Mouse (Mus musculus) ES-E14 (cell line): ENCODE measurements around the gene Cyp26c1. TPM values are rescaled to one million over a fixed set of nuclear protein-coding genes. Genes with fewer than 3 reads are reported as not detected.

Experiments used
- DNase-seq: peaks from one replicate; pipeline ENCODE4 v3.0.0-alpha.2; 2013; ENCODE audit warnings: low read depth, low spot score
- H3K27ac ChIP-seq: 2 replicates; pipeline ENCODE4 v1.5.1; 2012; ENCODE audit warnings: low read depth, mild to moderate bottlenecking, low read length, moderate library complexity, mixed read lengths; ENCODE audit not compliant: poor library complexity, insufficient read depth, severe bottlenecking
- H3K36me3 ChIP-seq: 2 replicates; pipeline ENCODE4 v1.6.1; 2012; ENCODE audit warnings: mild to moderate bottlenecking, low read length, moderate library complexity, mixed read lengths; ENCODE audit not compliant: control insufficient read depth, poor library complexity, insufficient read depth, severe bottlenecking
- H3K4me1 ChIP-seq, 2 experiments: fragments of 150-350 bp in 1 of 2; sonication (generic) in 1 of 2; 2 replicates each; pipeline ENCODE4 v1.6.1; 2012; ENCODE audit warnings: low read length in 2 of 2, mild to moderate bottlenecking in 1 of 2, mixed read lengths in 1 of 2; ENCODE audit not compliant: control insufficient read depth in 2 of 2, insufficient read depth in 2 of 2, poor library complexity in 1 of 2
- H3K4me3 ChIP-seq, 2 experiments: fragments of 150-350 bp in 1 of 2; sonication (generic) in 1 of 2; 2 replicates each; pipeline ENCODE4 v1.5.1; 2012; ENCODE audit warnings: low read length in 2 of 2, low read depth in 1 of 2, mild to moderate bottlenecking in 1 of 2, mixed read lengths in 1 of 2; ENCODE audit not compliant: insufficient read depth in 1 of 2, poor library complexity in 1 of 2, severe bottlenecking in 1 of 2
- H3K9ac ChIP-seq: 2 replicates; pipeline ENCODE4 v1.6.1; 2012; ENCODE audit warnings: low read depth, mild to moderate bottlenecking, low read length, mixed read lengths; ENCODE audit not compliant: poor library complexity, insufficient read depth, severe bottlenecking
- H3K9me3 ChIP-seq: fragments of 150-350 bp; sonication (generic); 2 replicates; pipeline ENCODE4 v1.6.1; 2012; ENCODE audit warnings: low read depth, mild to moderate bottlenecking, low read length; ENCODE audit not compliant: control insufficient read depth, insufficient read depth
- CHD2 ChIP-seq: IDR thresholded peaks from 2 replicates; pipeline ENCODE4 v1.6.1; 2014; ENCODE audit warnings: mild to moderate bottlenecking, low read depth, low read length, inconsistent platforms
- HCFC1 ChIP-seq: IDR thresholded peaks from 2 replicates; pipeline ENCODE4 v1.6.1; 2012; ENCODE audit warnings: low read length, inconsistent platforms, borderline replicate concordance; ENCODE audit not compliant: insufficient read depth
- MAFK ChIP-seq: IDR thresholded peaks from 2 replicates; pipeline ENCODE4 v1.6.1; 2014; ENCODE audit warnings: mild to moderate bottlenecking, low read depth, low read length, inconsistent platforms; ENCODE audit not compliant: insufficient read depth
- ZC3H11A ChIP-seq: IDR thresholded peaks from 2 replicates; pipeline ENCODE4 v1.6.1; 2012; ENCODE audit warnings: low read depth, mild to moderate bottlenecking, inconsistent platforms, low read length, borderline replicate concordance
- ZNF384 ChIP-seq: IDR thresholded peaks from 2 replicates; pipeline ENCODE4 v1.6.1; 2012; ENCODE audit warnings: low read depth, low read length, inconsistent platforms
- in situ Hi-C, 2 experiments: fragments of 600-800 bp; cut with MboI; formaldehyde crosslinking; loops; one replicate each; pipeline ENCODE4 v1.15.1; 2025; ENCODE audit warnings: low sequenced_read_pairs in 2 of 2, inconsistent platforms in 1 of 2; ENCODE audit not compliant: unreplicated experiment in 2 of 2
- total RNA-seq: library from RNA; depleted of rRNA; stranded (reverse); fragments of 300-350 nt; gene quantifications from 2 replicates; pipeline ENCODE4 v1.2.3, GENCODE M21; 2012

Cyp26c1 gene
- total RNA-seq, 1 experiment = 0.31 TPM

DNA sequence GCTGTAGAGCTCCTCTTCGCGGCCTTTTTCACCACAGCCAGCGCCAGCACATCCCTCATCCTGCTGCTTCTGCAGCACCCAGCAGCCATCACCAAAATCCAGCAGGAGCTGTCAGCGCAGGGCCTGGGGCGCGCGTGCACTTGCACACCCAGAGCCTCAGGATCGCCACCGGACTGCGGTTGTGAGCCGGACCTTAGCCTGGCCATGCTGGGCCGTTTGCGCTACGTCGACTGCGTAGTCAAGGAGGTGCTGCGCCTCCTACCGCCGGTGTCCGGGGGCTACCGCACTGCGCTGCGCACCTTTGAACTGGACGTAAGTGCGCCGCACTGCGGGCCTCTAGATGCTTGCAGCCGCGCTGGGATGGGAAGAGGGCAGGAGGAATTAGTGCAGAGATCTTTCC is 5.3 kb downstream of the Cyp26c1 start:
- no peak for DNase-seq
- in situ Hi-C loops = no loop called here

DNA sequence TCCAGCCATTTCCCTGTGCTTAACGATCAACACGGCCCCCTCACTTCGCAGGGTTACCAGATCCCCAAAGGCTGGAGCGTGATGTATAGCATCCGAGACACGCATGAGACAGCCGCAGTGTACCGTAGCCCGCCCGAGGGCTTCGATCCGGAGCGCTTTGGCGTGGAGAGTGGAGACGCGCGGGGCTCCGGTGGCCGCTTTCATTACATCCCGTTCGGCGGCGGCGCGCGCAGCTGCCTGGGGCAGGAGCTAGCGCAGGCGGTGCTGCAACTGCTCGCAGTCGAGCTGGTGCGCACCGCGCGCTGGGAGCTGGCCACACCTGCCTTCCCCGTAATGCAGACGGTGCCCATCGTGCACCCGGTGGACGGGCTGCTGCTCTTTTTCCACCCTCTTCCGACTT is 7.5 kb downstream of the Cyp26c1 start:
- Histone ChIP-seq H3K27ac (no peak overlapping the region), H3K4me3 (peak overlapping the region; percentile 43 to 46), H3K9me3 (no peaks in the 10 kb centered on the region), H3K36me3 (no peaks in the 10 kb centered on the region), H3K9ac (0 out of 2 replicates have a peak overlapping the region, but pooled peaks have one; percentile 24), H3K4me1 (peaks cover 2 to 5% of the 10 kb centered on the region in 2 experiments; a peak in 2 of 4 replicates)
- no peak for TF ChIP-seq CHD2
- TF ChIP-seq ZNF384 = no peak
- no peak for TF ChIP-seq MAFK
- TF ChIP-seq ZC3H11A = no peak
- no peak for TF ChIP-seq HCFC1
- in situ Hi-C loops = no loop called here
- DNase-seq = no peak

More for the DNA sequence above, 5.3 kb downstream of the Cyp26c1 start:
- peaks cover 2 to 5% of the 10 kb centered on the region in 2 experiments; a peak in 2 of 4 replicates for H3K4me1 ChIP-seq
- no peak for TF ChIP-seq MAFK
- TF ChIP-seq HCFC1 = no peak
- no peak for TF ChIP-seq CHD2
- TF ChIP-seq ZC3H11A = no peak
- no peaks in the 10 kb centered on the region for H3K36me3 ChIP-seq
- H3K9me3 ChIP-seq = no peaks in the 10 kb centered on the region
- no peak overlapping the region for H3K9ac ChIP-seq
- no peak overlapping the region for H3K27ac ChIP-seq
- H3K4me3 ChIP-seq = peak overlapping the region in 1 of 2 experiments; percentile 44; a peak in 2 of 4 replicates

DNA sequence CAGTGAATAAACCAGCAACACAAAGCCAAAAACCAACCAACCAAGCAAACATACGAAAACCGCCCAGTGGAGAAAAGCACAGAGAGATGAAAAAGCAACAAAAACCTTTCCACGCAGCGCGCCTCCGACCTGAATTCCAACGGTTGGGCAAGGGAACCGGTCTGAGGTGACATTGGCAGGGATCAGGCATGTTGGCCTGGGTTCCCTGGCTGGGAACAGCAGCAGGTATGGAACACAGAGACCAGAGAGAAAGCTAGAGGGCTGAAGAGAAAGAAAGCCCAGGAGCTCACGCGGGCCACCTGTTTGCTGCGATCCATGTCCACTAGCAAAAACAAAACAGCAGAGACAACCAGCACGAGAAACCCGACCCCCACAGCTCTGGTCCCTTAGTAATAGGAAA is 9.8 kb downstream of the Cyp26c1 start:
- Histone ChIP-seq H3K9me3 (no peaks in the 10 kb centered on the region), H3K9ac (no peak overlapping the region), H3K4me3 (no peak overlapping the region), H3K36me3 (no peaks in the 10 kb centered on the region), H3K4me1 (peaks cover 0 to 6% of the 10 kb centered on the region in 2 experiments; a peak in 1 of 4 replicates), H3K27ac (no peak overlapping the region)
- in situ Hi-C loops = loop anchor here in 1 of 2 experiments (5.0 kb wide), 1 partner anchor 187 kb away; no protein-coding TSS in a partner anchor
- DNase-seq = no peak
- TF ChIP-seq CHD2 (no peak), ZNF384 (no peak), HCFC1 (no peak), ZC3H11A (no peak), MAFK (no peak)

DNA sequence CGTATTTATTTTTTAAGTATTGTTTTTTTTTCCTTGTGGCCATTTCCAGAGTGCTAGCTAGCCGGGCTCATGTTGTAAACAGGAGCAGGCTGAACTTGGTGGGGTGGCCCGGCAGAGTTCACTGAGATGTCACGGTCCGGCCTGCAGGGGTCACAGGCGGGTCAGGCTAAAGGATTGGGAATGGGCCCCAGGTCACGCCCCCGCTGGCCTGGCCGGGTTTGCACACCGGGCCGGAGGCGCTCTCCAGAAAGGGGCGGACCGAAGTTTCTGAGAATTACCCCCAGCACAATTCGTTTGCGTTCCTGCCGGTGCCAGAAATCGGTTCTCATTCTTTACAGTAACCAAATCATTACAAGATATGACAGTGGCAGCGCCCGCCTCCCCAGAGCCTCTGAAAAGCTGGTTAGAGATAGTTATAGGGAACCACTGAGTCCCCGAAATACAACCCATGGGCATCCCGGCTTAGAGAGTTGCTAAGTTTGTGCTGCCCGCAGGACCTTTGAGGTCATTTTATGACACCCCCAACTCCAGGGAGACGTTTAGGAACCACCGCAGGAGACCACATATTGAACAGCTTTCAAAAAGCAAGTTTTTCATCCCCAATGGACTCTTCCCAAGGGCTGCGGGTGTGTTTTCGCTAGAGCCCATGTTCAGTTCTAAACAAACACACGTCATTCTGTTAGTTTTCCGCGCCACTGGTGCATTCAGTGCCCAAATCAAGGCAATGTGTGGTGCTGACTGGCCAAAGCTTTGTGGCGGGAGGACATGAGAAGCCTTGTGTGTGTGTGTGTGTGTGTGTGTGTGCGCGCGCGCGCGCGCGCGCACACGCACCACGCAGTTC is 10.6 kb downstream of the Cyp26c1 start:
- H3K4me1 ChIP-seq = peaks cover 0 to 6% of the 10 kb centered on the region in 2 experiments; a peak in 1 of 4 replicates
- H3K36me3 ChIP-seq = no peaks in the 10 kb centered on the region
- H3K4me3 ChIP-seq = no peak overlapping the region
- no peak for DNase-seq
- H3K27ac ChIP-seq = no peak overlapping the region
- in situ Hi-C loops = loop anchor here in 1 of 2 experiments (5.0 kb wide), 1 partner anchor 186 kb away; no protein-coding TSS in a partner anchor
- no peak for TF ChIP-seq ZC3H11A
- no peak for TF ChIP-seq HCFC1
- TF ChIP-seq ZNF384 = no peak
- no peak for TF ChIP-seq CHD2
- no peak for TF ChIP-seq MAFK
- H3K9ac ChIP-seq = no peak overlapping the region
- no peaks in the 10 kb centered on the region for H3K9me3 ChIP-seq
